Mouse (Mus musculus) CH12.LX (cell line): ENCODE results near the gene Sergef.

Experiments
- CTCF ChIP-seq, 2 experiments: IDR thresholded peaks in 1 of 2; conservative IDR thresholded peaks in 1 of 2; 2 replicates each; pipeline ENCODE4 v1.5.1; 2011 to 2012; ENCODE audit warnings: low read depth in 2 of 2, low read length in 2 of 2, improper control_type of control experiment in 1 of 2, inconsistent platforms in 1 of 2, mild to moderate bottlenecking in 1 of 2, moderate library complexity in 1 of 2
- EP300 ChIP-seq: IDR thresholded peaks from 2 replicates; pipeline ENCODE4 v1.6.1; 2011; ENCODE audit warnings: low read length, improper control_type of control experiment
- ETS1 ChIP-seq: conservative IDR thresholded peaks from 2 replicates; pipeline ENCODE4 v1.6.1; 2012; ENCODE audit warnings: low read depth, mild to moderate bottlenecking, inconsistent platforms, low read length, improper control_type of control experiment, moderate library complexity
- IRF4 ChIP-seq: IDR thresholded peaks from 2 replicates; pipeline ENCODE4 v1.6.1; 2014; ENCODE audit warnings: low read depth, mild to moderate bottlenecking, inconsistent platforms, low read length, improper control_type of control experiment
- POLR2A ChIP-seq: IDR thresholded peaks from 2 replicates; pipeline ENCODE4 v1.6.1; 2011; ENCODE audit warnings: low read depth, mild to moderate bottlenecking, improper control_type of control experiment, low read length
- RAD21 ChIP-seq: IDR thresholded peaks from 2 replicates; pipeline ENCODE4 v1.6.1; 2011; ENCODE audit warnings: low read depth, mild to moderate bottlenecking, low read length, improper control_type of control experiment, moderate library complexity
- USF1 ChIP-seq: IDR thresholded peaks from 2 replicates; pipeline ENCODE4 v1.6.1; 2014; ENCODE audit warnings: low read depth, mild to moderate bottlenecking, inconsistent platforms, low read length, improper control_type of control experiment

DNA sequence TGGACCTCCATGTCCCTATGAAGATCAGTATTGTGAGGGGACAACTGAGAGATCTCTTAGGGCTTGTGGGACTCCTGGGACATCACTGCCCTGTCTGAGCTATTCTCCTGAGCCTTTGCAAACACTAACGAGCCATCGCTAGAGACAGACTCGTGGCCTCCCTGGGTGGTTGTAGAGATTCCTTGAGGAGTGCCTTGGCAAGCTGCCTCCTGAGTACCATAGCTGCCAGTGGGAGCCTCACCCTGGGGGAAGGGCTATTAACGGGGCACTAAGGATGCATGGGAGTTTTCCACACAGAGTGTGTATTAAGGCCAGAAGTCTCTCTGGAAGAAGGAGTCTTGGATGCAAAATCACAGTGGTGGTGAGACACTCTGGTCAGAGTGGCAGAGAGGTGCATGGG is 214.6 kb downstream of the Sergef start:
- TF ChIP-seq EP300, result no peak
- no peak for TF ChIP-seq CTCF (conservative IDR thresholded peaks at IDR 0.05 in 1 of 2, IDR thresholded peaks at IDR 0.05 in 1 of 2; ENCODE audit: low read depth in 2 of 2, low read length in 2 of 2)
- TF ChIP-seq POLR2A, result no peak
- TF ChIP-seq USF1, result no peak
- TF ChIP-seq RAD21, result no peak
- no peak for TF ChIP-seq ETS1
- no peak for TF ChIP-seq IRF4
